Mouse (Mus musculus): ENCODE data around the gene Ifnar1. TPM values are rescaled to one million over a fixed set of nuclear protein-coding genes. Genes with fewer than 3 reads are reported as not detected.

The Ifnar1 gene
- total and polyA plus RNA-seq, 3 experiments = 16.2 to 103 (median 72.3) TPM

DNA sequence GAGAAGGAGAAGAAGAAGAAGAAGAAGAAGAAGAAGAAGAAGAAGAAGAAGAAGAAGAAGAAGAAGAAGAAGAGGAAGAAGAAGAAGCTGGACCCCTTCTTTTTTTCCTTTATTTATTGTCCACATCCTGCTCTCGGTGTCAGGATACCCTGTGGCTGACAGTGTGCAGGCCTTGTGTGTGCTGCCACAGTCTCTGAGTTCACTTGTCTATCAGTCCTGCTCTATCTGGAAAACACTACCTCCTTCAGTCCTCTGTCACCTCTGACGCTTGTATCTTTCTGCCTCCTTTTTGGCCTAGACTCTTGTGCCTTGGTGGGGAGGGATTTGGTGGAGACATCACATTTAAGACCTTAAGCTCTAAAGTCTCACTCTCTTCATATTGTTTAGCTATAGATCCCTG lies 21.6 kb upstream of the Ifnar1 start:
- H3K9me3 ChIP-seq (replicated peaks) = peaks cover 5% of the 10 kb centered on the region
- H3K27me3 ChIP-seq (ENCODE audit: insufficient read depth, low read length) = no peaks in the 10 kb centered on the region
- H3K4me3 ChIP-seq (ENCODE audit: low read depth, low read length) = peak overlapping the region; percentile 82; the same call in 1 of the 2 replicates
- peaks cover 61% of the 10 kb centered on the region for H3K4me1 ChIP-seq (ENCODE audit: insufficient read depth, low read depth, low read length)
- DNase-seq (ENCODE audit: low spot score) = no peak
- TF ChIP-seq CTCF (IDR thresholded peaks at IDR 0.05; ENCODE audit: low read depth, low read length) (no peak), GATA2 (IDR thresholded peaks at IDR 0.05; ENCODE audit: borderline replicate concordance, low read depth, low read length) (no peak), POLR2AphosphoS5 (IDR thresholded peaks at IDR 0.05; ENCODE audit: insufficient replicate concordance, low read depth, low read length) (no peak), TAL1 (conservative IDR thresholded peaks at IDR 0.05; ENCODE audit: low read depth, low read length) (no peak), GATA1 (IDR thresholded peaks at IDR 0.05; ENCODE audit: borderline replicate concordance, low read length) (no peak)
- ATAC-seq (ENCODE audit: extremely low read depth, insufficient number of reproducible peaks, low FRiP score, poor library complexity, severe bottlenecking) = no peak
- H3K36me3 ChIP-seq (replicated peaks) = peaks cover 32% of the 10 kb centered on the region

DNA sequence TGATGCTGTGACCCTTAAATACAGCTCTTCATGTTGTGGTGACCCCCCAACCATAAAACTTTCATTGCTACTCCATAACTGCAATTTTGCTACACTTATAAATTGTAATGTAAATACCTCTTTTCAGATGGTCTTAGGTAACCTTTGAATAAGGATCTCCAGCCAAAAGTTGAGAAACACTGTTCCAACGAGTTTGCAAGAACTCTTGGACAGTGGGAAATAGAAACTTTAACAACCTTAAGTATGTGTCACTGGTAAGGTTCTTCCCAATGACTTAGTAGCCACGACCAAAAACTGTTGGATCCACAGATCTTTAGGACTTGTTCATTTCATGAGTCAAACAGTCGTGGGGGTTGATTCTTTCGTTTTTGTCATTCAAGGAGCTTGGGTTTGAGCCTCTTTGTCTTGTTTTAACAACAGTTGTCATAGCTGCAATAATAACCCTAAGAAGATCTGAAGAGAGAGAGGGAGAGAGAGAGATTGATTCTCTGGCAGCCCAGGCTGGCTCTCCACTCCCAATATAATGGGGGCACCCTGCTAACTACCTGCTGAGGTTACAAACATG lies 21.1 kb upstream of the Ifnar1 start:
- DNase-seq (ENCODE audit: low spot score) (no peak), ATAC-seq (ENCODE audit: extremely low read depth, insufficient number of reproducible peaks, low FRiP score, poor library complexity, severe bottlenecking) (no peak)

DNA sequence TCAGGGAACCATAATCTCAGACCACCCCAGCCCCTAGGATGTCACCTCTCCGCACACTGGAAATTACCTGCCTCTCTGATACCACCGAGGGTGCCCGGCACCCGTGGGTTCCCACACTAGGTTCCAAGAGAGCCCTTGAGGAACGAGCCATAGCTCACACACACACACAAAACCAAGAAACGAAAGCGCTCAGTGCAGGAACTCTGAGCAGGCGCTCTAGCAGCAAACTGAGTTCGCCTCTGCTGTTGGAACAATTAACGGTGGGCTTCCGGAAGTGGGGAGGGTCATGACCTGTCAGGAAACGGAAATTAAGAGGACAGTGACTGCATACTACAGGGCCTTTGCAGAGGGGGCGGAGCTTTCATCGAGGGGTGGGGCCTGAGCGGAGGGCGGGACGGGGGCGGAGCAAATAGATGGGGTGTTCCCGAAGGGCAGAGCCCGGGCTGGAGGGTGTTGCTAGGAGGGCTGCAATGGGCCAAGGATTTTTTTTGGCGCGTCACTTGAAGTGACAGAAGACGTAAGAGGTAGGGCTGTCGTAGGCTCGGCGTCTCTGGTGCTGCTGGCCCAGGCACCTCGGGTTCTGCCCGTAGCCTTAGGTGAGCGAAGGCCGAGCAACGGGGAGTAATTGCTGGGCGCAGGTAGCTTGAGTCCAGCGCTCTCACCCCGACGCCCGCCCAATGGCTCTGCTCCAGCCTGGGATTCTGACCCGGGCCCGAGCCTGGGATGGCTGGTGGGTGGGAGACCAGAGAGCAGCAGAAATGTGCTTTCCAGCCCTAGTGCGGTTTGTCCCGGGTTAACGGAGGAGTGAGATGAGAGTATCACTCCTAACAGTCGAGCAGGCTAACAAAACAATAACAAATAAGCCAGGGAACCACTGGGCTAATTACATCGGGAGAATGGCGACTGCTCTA lies 20.2 kb upstream of the Ifnar1 start:
- H3K27me3 ChIP-seq (ENCODE audit: insufficient read depth, low read length) = no peaks in the 10 kb centered on the region
- ATAC-seq (ENCODE audit: extremely low read depth, insufficient number of reproducible peaks, low FRiP score, poor library complexity, severe bottlenecking) (peak; percentile 91), DNase-seq (ENCODE audit: low spot score) (peak; percentile 88)
- peak overlapping the region; percentile 82 for H3K4me3 ChIP-seq (ENCODE audit: low read depth, low read length)
- no peak for TF ChIP-seq CTCF (IDR thresholded peaks at IDR 0.05; ENCODE audit: low read depth, low read length)
- TF ChIP-seq GATA2 (IDR thresholded peaks at IDR 0.05; ENCODE audit: borderline replicate concordance, low read depth, low read length) = no peak
- TF ChIP-seq GATA1 (IDR thresholded peaks at IDR 0.05; ENCODE audit: borderline replicate concordance, low read length) = no peak
- TF ChIP-seq POLR2AphosphoS5 (IDR thresholded peaks at IDR 0.05; ENCODE audit: insufficient replicate concordance, low read depth, low read length) = no peak
- no peak for TF ChIP-seq TAL1 (conservative IDR thresholded peaks at IDR 0.05; ENCODE audit: low read depth, low read length)
- peaks cover 54% of the 10 kb centered on the region for H3K4me1 ChIP-seq (ENCODE audit: insufficient read depth, low read depth, low read length)
- peaks cover 7% of the 10 kb centered on the region for H3K9me3 ChIP-seq (replicated peaks)
- H3K36me3 ChIP-seq (replicated peaks) = peaks cover 36% of the 10 kb centered on the region

More for the DNA sequence above, 21.1 kb upstream of the Ifnar1 start:
- no peaks in the 10 kb centered on the region for H3K27me3 ChIP-seq (ENCODE audit: insufficient read depth, low read length)
- peaks cover 59% of the 10 kb centered on the region for H3K4me1 ChIP-seq (ENCODE audit: insufficient read depth, low read depth, low read length)
- peaks cover 7% of the 10 kb centered on the region for H3K9me3 ChIP-seq (replicated peaks)
- H3K4me3 ChIP-seq (ENCODE audit: low read depth, low read length) = peak overlapping the region; percentile 82
- peaks cover 35% of the 10 kb centered on the region for H3K36me3 ChIP-seq (replicated peaks)
- TF ChIP-seq POLR2AphosphoS5 (IDR thresholded peaks at IDR 0.05; ENCODE audit: insufficient replicate concordance, low read depth, low read length) (no peak), TAL1 (conservative IDR thresholded peaks at IDR 0.05; ENCODE audit: low read depth, low read length) (no peak), GATA2 (IDR thresholded peaks at IDR 0.05; ENCODE audit: borderline replicate concordance, low read depth, low read length) (no peak), GATA1 (IDR thresholded peaks at IDR 0.05; ENCODE audit: borderline replicate concordance, low read length) (no peak), CTCF (IDR thresholded peaks at IDR 0.05; ENCODE audit: low read depth, low read length) (no peak)

DNA sequence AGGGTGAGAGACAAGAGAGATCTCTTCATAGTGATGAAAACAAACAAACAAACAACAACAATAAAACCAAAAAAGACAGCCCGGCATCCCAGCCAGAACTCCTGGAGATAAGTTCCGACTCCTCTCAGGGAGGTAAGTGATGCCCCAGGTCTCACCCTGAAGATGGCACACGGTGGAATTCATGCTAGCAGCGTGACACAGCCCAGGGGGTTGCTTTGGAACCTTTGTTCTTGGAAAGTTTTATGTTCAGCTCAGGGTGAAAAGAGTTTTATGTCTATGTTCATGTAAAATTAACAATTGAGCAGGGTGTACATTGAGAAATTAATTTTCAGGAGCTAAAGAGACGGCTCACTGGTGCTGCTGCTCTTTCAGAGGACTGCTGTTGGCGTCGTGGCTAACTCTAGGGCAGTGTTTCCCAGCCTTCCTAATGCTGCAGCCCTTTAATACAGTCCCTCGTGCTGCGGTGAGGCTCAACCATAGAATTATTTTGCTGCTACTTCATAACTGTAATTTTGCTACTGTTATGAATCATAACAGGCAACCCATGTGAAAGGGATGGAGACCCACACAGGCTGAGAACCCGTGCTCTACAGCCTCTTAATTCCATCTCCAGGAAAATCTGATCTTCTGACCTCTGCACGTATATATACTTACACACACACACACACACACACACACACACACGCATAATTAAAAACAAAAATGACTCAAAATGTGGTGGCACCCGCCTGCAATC lies 19.4 kb upstream of the Ifnar1 start:
- Histone ChIP-seq H3K4me1 (ENCODE audit: insufficient read depth, low read depth, low read length) (peaks cover 55% of the 10 kb centered on the region), H3K4me3 (ENCODE audit: low read depth, low read length) (peak overlapping the region; percentile 82), H3K36me3 (replicated peaks) (peaks cover 36% of the 10 kb centered on the region), H3K27me3 (ENCODE audit: insufficient read depth, low read length) (no peaks in the 10 kb centered on the region), H3K9me3 (replicated peaks) (peaks cover 7% of the 10 kb centered on the region)
- ATAC-seq (ENCODE audit: extremely low read depth, insufficient number of reproducible peaks, low FRiP score, poor library complexity, severe bottlenecking) (no peak), DNase-seq (ENCODE audit: low spot score) (no peak)
- TF ChIP-seq GATA1 (IDR thresholded peaks at IDR 0.05; ENCODE audit: borderline replicate concordance, low read length) (no peak), GATA2 (IDR thresholded peaks at IDR 0.05; ENCODE audit: borderline replicate concordance, low read depth, low read length) (no peak), TAL1 (conservative IDR thresholded peaks at IDR 0.05; ENCODE audit: low read depth, low read length) (no peak), POLR2AphosphoS5 (IDR thresholded peaks at IDR 0.05; ENCODE audit: insufficient replicate concordance, low read depth, low read length) (no peak), CTCF (IDR thresholded peaks at IDR 0.05; ENCODE audit: low read depth, low read length) (no peak)

DNA sequence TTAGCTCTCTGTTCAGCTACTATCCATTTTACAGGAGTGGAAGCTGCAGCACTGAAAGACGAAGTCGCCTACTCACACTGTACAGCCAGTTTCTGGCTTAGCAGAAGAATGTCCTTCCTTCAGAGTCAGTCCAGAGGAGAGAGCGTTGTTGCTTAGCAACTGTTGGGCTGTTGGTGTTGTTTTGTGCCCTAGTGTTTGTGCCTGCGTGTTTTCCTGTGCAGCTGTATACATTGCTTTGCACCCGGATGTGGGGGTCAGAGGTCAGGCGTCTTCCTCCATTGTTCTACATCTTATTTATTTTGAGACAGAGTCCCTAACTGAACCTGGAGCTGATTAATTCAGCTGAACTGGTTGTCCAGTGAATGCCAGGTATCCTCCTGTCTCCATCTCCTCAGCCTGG lies 18.5 kb upstream of the Ifnar1 start:
- TF ChIP-seq TAL1 (conservative IDR thresholded peaks at IDR 0.05; ENCODE audit: low read depth, low read length) (no peak), GATA1 (IDR thresholded peaks at IDR 0.05; ENCODE audit: borderline replicate concordance, low read length) (no peak), CTCF (IDR thresholded peaks at IDR 0.05; ENCODE audit: low read depth, low read length) (no peak), GATA2 (IDR thresholded peaks at IDR 0.05; ENCODE audit: borderline replicate concordance, low read depth, low read length) (no peak), POLR2AphosphoS5 (IDR thresholded peaks at IDR 0.05; ENCODE audit: insufficient replicate concordance, low read depth, low read length) (no peak)
- no peak for DNase-seq (ENCODE audit: low spot score)
- H3K4me1 ChIP-seq (ENCODE audit: insufficient read depth, low read depth, low read length) = peaks cover 56% of the 10 kb centered on the region
- no peak for ATAC-seq (ENCODE audit: extremely low read depth, insufficient number of reproducible peaks, low FRiP score, poor library complexity, severe bottlenecking)
- peaks cover 44% of the 10 kb centered on the region for H3K36me3 ChIP-seq (replicated peaks)
- no peaks in the 10 kb centered on the region for H3K27me3 ChIP-seq (ENCODE audit: insufficient read depth, low read length)
- peak overlapping the region; percentile 82 for H3K4me3 ChIP-seq (ENCODE audit: low read depth, low read length)
- H3K9me3 ChIP-seq (replicated peaks) = peaks cover 7% of the 10 kb centered on the region
